Mouse (Mus musculus): ENCODE data around the gene Kansl3. TPM values are rescaled to one million over a fixed set of nuclear protein-coding genes. Genes with fewer than 3 reads are reported as not detected.

The Kansl3 gene
- total RNA-seq, 2 experiments from 2014 or later = 55.0 to 57.3 TPM

DNA sequence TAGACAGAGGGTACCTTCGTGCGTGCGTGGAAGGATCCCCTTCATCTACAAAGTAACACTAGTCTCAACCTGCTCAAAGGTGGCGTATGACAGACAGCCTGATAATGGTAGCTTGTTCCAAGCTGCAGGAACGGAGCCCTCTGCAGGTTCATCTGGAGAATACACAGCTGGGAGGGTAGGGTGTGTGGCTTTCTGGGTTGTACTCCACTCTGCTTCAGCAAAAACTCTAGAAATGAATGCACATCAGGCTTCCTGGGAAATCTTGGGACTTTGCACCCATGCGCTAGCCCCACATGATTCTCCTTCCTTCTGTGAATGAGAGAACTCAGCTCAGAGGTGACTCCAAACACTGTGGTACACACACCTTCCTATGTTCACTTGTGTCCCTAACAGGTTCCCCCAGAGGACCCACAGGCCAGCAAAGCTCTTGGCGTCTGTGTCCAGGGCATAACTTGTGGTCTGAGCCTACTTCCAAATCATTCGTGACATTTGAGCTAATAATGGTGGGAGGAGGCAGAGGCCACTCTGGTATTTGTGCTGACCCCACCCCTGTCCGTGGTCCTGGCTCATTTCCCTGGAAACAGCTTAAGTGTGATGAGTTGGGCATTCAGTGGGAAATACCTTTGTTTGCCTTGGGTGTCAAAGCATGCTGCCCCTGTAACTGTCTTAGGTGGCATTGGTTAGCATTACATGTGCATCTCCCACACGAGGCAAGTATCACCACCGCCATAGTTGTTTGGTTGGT, 47.0 kb downstream of the Kansl3 start:
- DNase-seq (ENCODE audit: low spot score in 2 of 2) = no peak

- DNase-seq (ENCODE audit: low spot score in 2 of 2) = no peak
Observed at GRCm38 (mm10) chr1:36321164-36321563, 47.8 kb downstream of the Kansl3 start.

DNA sequence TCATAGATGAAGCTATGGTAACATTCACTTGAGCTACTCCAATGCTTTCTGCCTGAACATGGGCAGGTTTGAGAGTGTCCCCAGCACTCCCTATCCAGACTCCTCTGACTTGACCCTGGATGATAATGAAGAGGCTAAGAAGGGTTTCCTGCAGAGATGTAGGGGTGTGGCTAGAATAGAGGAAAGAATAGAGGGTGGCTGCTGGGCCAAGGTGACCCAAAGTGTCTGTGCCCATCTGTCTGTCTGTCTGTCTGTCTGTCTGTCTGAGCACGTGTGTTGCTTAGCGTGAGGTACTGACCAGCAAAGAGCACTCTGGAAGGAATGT, 53.2 kb downstream of the Kansl3 start:
- no peak for DNase-seq (ENCODE audit: low spot score in 2 of 2)

GRCm38 (mm10) chr1:36314959-36315775, 53.8 kb downstream of the Kansl3 start:
- no peak for DNase-seq (ENCODE audit: low spot score in 2 of 2)

- peak; percentile 46 to 65 for DNase-seq (ENCODE audit: low spot score in 2 of 2)
Observed at GRCm38 (mm10) chr1:36309498-36309901, 59.5 kb downstream of the Kansl3 start.

DNA sequence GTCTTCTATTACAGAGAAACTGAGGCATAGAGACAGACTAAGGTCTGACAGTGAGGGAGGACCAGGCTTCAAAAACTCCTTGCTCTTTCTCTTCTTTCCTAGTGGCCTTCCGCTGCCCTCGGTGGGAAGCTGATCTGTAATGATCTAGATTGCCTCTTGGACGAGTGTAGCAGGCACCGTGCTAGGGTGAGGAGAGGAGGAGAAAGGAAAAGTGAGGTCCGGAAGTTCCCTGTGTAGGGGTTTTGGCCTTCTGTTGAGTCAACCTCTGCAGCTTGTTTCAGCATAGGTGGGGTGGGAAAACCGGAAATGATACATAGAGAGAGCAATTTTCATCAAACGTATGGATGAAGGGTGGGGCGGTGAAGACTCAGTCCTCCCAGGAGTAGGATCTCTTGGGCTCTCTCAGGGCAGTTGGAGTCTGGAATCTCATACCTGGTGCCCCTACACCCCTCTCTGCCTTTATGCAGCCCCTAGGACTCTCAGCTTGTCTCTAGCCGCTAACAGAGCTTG, 60.0 kb downstream of the Kansl3 start:
- DNase-seq (ENCODE audit: low spot score in 2 of 2) = no peak

GRCm38 (mm10) chr1:36308451-36308901, 60.5 kb downstream of the Kansl3 start:
- DNase-seq (ENCODE audit: low spot score in 2 of 2) = no peak

GRCm38 (mm10) chr1:36307495-36308280, 61.3 kb downstream of the Kansl3 start, which contains the start of gene Arid5a:
TSS of gene Arid5a (plus strand) at chr1:36307733.
- DNase-seq (ENCODE audit: low spot score in 2 of 2) = peak; percentile 83 to 86

DNA sequence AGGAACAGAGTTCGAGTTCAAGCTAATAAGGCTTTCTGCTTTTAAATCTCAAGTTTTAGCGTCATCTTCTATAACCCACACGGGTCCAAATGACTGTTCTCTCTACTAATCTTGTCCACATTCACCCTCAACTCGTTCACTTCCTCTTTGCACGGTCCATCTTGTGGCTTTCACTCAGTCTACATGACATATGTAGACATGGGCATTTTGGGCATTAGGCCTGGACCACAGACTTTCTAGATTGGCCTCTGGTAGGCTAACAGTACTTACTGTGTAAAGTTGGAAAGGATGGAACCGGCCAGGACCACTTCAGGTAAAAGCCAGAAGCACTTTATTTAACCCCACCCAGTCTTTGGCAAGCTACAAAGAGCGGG, 61.9 kb downstream of the Kansl3 start:
- DNase-seq (ENCODE audit: low spot score in 2 of 2) = no peak

GRCm38 (mm10) chr1:36306120-36306519, 62.9 kb downstream of the Kansl3 start:
- DNase-seq (ENCODE audit: low spot score in 2 of 2) = no peak

- no peak for DNase-seq (ENCODE audit: low spot score in 2 of 2)
Observed at GRCm38 (mm10) chr1:36304764-36305163, 64.2 kb downstream of the Kansl3 start.

GRCm38 (mm10) chr1:36303381-36304320, 65.3 kb downstream of the Kansl3 start:
- DNase-seq (ENCODE audit: low spot score in 2 of 2) = peak; percentile 70 to 73

GRCm38 (mm10) chr1:36302957-36303356, 66.0 kb downstream of the Kansl3 start:
- no peak for DNase-seq (ENCODE audit: low spot score in 2 of 2)

DNA sequence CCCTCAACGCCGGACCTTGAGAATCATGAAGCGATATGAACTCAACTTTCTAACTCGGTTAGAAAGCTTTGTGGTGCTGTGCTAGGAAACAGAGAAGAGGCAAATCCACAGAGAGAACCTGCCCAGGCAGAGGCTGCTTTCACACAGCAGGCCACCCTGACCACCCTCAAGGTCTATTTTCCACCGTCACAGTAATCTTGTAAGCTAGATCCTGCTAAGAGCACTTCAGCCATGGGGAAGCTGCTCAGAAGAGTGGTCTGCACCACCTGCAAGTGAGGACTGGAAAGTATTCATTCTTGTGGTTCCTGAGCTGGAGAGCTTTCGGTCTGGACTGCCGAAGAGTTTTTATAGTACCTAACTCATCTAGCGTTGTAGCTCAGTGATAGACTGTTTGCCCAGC, 66.7 kb downstream of the Kansl3 start:
- no peak for DNase-seq (ENCODE audit: low spot score in 2 of 2)

GRCm38 (mm10) chr1:36300486-36300885, 68.5 kb downstream of the Kansl3 start:
- no peak for DNase-seq (ENCODE audit: low spot score in 2 of 2)

GRCm38 (mm10) chr1:36299676-36300075, 69.3 kb downstream of the Kansl3 start:
- DNase-seq (ENCODE audit: low spot score in 2 of 2) = no peak

DNA sequence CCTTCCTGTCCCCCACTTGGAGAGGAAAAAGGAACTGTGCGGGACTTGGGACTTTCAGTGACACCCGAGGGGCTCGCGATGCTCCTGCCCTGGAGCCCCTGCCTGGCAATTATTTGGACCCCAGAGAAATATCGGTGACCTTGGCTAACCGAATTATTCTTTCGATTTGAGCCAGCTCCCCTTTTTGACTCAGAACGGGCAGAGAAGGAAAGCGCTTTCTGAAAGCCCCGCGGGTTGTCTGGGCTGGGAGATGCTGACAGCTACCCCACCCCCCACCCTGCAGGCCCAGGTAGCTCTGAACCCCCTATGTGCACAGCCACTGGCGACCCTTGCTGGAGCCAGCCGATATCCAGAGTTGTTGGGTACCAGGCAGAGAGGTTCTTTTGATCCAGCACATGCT, 69.9 kb downstream of the Kansl3 start:
- no peak for DNase-seq (ENCODE audit: low spot score in 2 of 2)

GRCm38 (mm10) chr1:36298107-36298506, 70.9 kb downstream of the Kansl3 start:
- DNase-seq (ENCODE audit: low spot score in 2 of 2) = no peak

GRCm38 (mm10) chr1:36296466-36297149, 72.4 kb downstream of the Kansl3 start:
- no peak for DNase-seq (ENCODE audit: low spot score in 2 of 2)

DNA sequence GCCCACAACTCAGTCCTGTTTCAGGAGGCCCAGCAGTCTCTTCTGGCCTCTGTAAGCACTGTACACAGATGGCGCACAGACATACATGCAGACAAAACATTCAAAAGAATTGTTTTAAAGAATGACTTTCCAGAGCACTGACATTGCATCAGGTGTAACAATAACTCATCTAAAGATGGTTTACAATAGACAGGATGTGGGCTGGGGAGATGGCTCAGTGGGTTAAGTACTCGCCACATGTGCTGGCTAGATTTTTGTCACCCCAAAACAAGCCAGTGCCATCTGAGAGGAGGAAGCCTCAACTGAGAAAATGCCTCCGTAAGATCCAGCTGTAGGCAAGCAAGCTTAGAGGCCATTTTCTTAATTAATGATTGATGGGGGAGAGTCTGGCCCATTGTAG, 74.6 kb downstream of the Kansl3 start:
- DNase-seq (ENCODE audit: low spot score in 2 of 2) = no peak

Data from layer of hippocampus, postnatal 10 days (tissue).